Mouse (Mus musculus): Measurements from ENCODE around the gene Ablim1.

DNA sequence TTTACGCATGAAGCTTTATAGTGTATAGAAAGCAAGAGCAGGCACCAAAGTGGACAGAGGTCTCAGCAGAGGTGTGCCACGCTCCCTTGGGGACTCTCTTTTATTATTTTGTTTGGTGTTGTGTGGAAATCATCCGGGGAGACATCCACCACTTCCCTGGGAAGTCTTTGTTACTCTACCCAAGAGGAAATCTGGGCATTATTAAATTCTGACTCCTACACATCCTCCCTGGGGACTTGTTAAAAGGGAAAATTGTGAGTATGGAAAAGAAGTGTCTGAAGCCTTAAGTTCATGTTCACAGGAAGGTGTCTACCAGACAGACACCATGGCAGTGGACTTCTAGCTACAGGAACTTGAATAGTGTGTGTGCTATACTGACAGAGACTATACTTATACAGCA, 31.4 kb downstream of the Ablim1 start:
- TF ChIP-seq POLR2A (IDR thresholded peaks at IDR 0.05; ENCODE audit: control insufficient read depth, extremely low read depth, insufficient read depth, low read length, poor library complexity) (no peak), CTCF (IDR thresholded peaks at IDR 0.05; ENCODE audit: borderline replicate concordance, control insufficient read depth, extremely low read depth, insufficient read depth, low read length, poor library complexity) (no peak)

Measured in thymus, adult 2 months (tissue).